Mouse (Mus musculus): Measurements from ENCODE around the gene Actn3. TPM values are rescaled to one million over a fixed set of nuclear protein-coding genes. Genes with fewer than 3 reads are reported as not detected.

The Actn3 gene
- polyA plus RNA-seq, 1 experiment from 2014 or later, result 4.0 TPM

- DNase-seq (ENCODE audit: low spot score), result peak; percentile 26
- Histone ChIP-seq H3K4me3 (replicated peaks; ENCODE audit: low read depth, low read length) (no peak overlapping the region), H3K27ac (no peak overlapping the region), H3K27me3 (ENCODE audit: insufficient read depth, low read length) (no peaks in the 10 kb centered on the region), H3K4me1 (replicated peaks; ENCODE audit: insufficient read depth, low read length) (0 out of 2 replicates have a peak, but pooled peaks cover 2% of the 10 kb centered on the region), H3K9me3 (replicated peaks; ENCODE audit: low read length) (no peaks in the 10 kb centered on the region), H3K9ac (ENCODE audit: low read depth, low read length) (no peak overlapping the region), H3K36me3 (ENCODE audit: insufficient read depth, low read length) (peaks cover 16% of the 10 kb centered on the region; the same call in 1 of the 2 replicates), H3K4me2 (ENCODE audit: low read length) (no peak overlapping the region)
- no peak for ATAC-seq (replicated peaks; ENCODE audit: low FRiP score, low read depth)
- WGBS, result 87% methylated on average over 4 of the region's 4 CpGs
- TF ChIP-seq CTCF (IDR thresholded peaks at IDR 0.05; ENCODE audit: low read depth), result peak; percentile 69
Measured at GRCm38 (mm10) chr19:4908107-4908506, 30.4 kb upstream of the Actn3 start.

DNA sequence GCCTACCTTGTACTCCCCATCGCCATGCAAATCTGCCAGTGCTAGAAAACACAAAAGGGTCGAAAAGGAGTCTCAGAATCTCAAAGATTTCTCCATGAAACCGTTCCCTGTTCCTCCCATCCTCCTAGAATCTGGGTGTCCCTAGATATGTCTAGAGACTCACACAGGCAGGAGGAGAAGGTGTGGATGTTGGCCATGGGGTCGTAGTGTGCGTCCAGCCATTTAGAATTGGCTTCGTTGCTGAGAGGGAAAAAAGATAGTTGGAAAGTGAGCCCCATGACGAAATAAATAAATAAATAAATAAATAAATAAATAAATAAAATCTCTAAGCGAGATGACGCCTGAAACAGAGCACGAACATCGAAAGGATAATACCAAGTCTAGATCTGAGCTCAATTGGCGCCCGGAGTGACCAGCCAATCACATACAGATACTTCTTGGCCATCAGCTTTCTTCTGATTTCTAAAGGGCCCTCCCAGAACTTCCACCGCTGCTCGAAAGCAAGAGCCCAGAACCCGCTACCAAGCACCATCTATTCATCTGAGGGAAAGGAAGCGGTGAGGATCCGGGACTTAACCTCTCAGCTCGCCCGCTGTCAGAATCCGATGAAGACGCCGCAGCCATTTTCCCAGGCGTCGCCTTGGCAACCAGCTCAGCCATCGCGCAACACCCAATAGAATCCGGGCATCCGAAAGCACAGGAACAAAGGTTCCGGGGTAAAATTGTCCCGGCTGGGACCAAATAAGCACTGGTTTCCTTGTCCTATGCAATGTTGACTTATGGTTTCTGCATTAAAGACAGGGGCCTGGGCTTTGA is 28.5 kb upstream of the Actn3 start, which contains the start of gene Bbs1:
Gene Bbs1, minus strand, starts transcription at position 650 of the 816 bp plus-strand sequence.
- peak within 1 kb of the TSS; percentile 63 for H3K9ac ChIP-seq (ENCODE audit: low read depth, low read length)

GRCm38 (mm10) chr19:4899888-4900287 is 22.2 kb upstream of the Actn3 start:
- no peak for DNase-seq (ENCODE audit: low spot score)
- no peak for TF ChIP-seq CTCF (IDR thresholded peaks at IDR 0.05; ENCODE audit: low read depth)
- 0 out of 2 replicates have a peak, but pooled peaks cover 4% of the 10 kb centered on the region for H3K36me3 ChIP-seq (ENCODE audit: insufficient read depth, low read length)
- H3K27me3 ChIP-seq (ENCODE audit: insufficient read depth, low read length), result no peaks in the 10 kb centered on the region
- no peak overlapping the region for H3K4me2 ChIP-seq (ENCODE audit: low read length)
- 69% methylated on average over 3 of the region's 3 CpGs for WGBS
- H3K4me3 ChIP-seq (replicated peaks; ENCODE audit: low read depth, low read length), result no peak overlapping the region
- ATAC-seq (replicated peaks; ENCODE audit: low FRiP score, low read depth), result no peak
- H3K4me1 ChIP-seq (replicated peaks; ENCODE audit: insufficient read depth, low read length), result no peaks in the 10 kb centered on the region
- H3K9me3 ChIP-seq (replicated peaks; ENCODE audit: low read length), result no peaks in the 10 kb centered on the region
- H3K27ac ChIP-seq, result no peak overlapping the region
- H3K9ac ChIP-seq (ENCODE audit: low read depth, low read length), result no peak overlapping the region

More for the DNA sequence above, 28.5 kb upstream of the Actn3 start, which contains the start of gene Bbs1:
- Histone ChIP-seq H3K27ac (no peak within 1 kb of the TSS), H3K4me2 (ENCODE audit: low read length) (peak within 1 kb of the TSS; percentile 65), H3K4me3 (replicated peaks; ENCODE audit: low read depth, low read length) (peak within 1 kb of the TSS; percentile 71), H3K4me1 (replicated peaks; ENCODE audit: insufficient read depth, low read length) (0 out of 2 replicates have a peak, but pooled peaks cover 2% of the 10 kb centered on the region), H3K36me3 (ENCODE audit: insufficient read depth, low read length) (peaks cover 16% of the 10 kb centered on the region; the same call in 1 of the 2 replicates), H3K27me3 (ENCODE audit: insufficient read depth, low read length) (no peaks in the 10 kb centered on the region), H3K9me3 (replicated peaks; ENCODE audit: low read length) (no peaks in the 10 kb centered on the region)
- 7% methylated on average over 31 of the region's 31 CpGs for WGBS
- ATAC-seq (replicated peaks; ENCODE audit: low FRiP score, low read depth) (peak; percentile 46; the same call in 1 of the 2 replicates), DNase-seq (ENCODE audit: low spot score) (peak; percentile 86)
- TF ChIP-seq CTCF (IDR thresholded peaks at IDR 0.05; ENCODE audit: low read depth), result no peak

DNA sequence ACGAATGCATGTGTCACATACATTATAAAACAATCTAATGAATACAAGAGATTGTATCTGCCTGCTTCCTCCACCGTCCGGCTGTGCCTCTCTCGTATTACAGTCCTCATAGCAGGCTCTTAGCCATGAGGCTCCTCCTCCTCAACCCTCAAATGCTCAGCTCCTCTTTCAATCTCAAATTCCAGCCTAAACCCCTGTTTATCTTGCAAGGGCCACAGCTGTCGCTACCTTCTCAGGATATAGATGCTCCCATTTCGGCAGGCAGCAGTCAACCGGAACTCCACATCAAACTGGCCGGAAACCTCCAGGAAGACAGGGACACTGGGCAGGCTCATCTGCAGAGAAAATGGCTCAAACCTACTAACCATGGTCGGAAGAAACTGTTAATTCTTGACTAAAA is 21.3 kb upstream of the Actn3 start:
- H3K4me2 ChIP-seq (ENCODE audit: low read length), result no peak overlapping the region
- H3K4me1 ChIP-seq (replicated peaks; ENCODE audit: insufficient read depth, low read length), result no peaks in the 10 kb centered on the region
- H3K27ac ChIP-seq, result no peak overlapping the region
- H3K27me3 ChIP-seq (ENCODE audit: insufficient read depth, low read length), result no peaks in the 10 kb centered on the region
- WGBS, result 24% methylated on average over 9 of the region's 9 CpGs
- 0 out of 2 replicates have a peak, but pooled peaks cover 4% of the 10 kb centered on the region for H3K36me3 ChIP-seq (ENCODE audit: insufficient read depth, low read length)
- H3K9ac ChIP-seq (ENCODE audit: low read depth, low read length), result no peak overlapping the region
- H3K4me3 ChIP-seq (replicated peaks; ENCODE audit: low read depth, low read length), result no peak overlapping the region
- no peak for ATAC-seq (replicated peaks; ENCODE audit: low FRiP score, low read depth)
- H3K9me3 ChIP-seq (replicated peaks; ENCODE audit: low read length), result no peaks in the 10 kb centered on the region
- TF ChIP-seq CTCF (IDR thresholded peaks at IDR 0.05; ENCODE audit: low read depth), result no peak
- peak; percentile 51 for DNase-seq (ENCODE audit: low spot score)

DNA sequence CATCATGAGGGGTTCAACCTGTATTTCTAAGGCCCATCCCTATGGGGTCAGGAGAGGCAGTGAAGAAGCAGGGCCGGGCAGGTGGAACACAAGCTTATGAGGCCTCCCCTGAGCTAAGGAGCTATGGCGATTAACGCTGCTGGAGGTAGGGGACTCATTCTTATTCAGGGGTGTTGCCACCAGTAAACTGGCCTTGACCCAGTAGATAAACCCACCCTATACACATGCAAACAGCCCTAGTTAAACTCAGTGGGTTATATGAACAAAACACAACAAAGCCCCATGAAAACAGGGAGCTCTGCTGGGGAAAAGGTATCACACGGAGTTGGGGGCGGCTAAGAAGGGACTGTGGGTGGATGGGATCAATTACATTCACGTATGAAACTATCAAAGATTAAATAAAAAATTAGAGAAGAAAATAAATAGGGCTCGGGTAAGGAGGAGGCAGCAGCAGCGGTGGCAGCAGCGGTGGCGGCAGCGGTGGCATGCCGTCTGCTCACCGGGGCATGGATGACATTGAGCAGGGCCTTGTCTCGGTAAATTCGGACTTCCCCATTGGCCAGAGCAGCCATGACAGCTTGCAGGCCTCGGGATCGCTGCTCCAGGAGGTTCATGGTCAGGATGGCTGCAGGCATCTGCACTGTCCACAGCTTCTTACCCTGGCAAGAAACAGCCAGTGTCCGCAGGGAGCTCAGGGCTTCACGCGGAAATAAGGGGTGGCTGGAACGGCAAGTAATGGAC is 19.2 kb upstream of the Actn3 start:
- no peaks in the 10 kb centered on the region for H3K9me3 ChIP-seq (replicated peaks; ENCODE audit: low read length)
- no peak for DNase-seq (ENCODE audit: low spot score)
- H3K27me3 ChIP-seq (ENCODE audit: insufficient read depth, low read length), result no peaks in the 10 kb centered on the region
- no peak for TF ChIP-seq CTCF (IDR thresholded peaks at IDR 0.05; ENCODE audit: low read depth)
- H3K36me3 ChIP-seq (ENCODE audit: insufficient read depth, low read length), result 0 out of 2 replicates have a peak, but pooled peaks cover 4% of the 10 kb centered on the region
- no peak overlapping the region for H3K4me3 ChIP-seq (replicated peaks; ENCODE audit: low read depth, low read length)
- H3K27ac ChIP-seq, result 0 out of 2 replicates have a peak overlapping the region, but pooled peaks have one; percentile 5
- ATAC-seq (replicated peaks; ENCODE audit: low FRiP score, low read depth), result no peak
- 0 out of 2 replicates have a peak overlapping the region, but pooled peaks have one; percentile 31 for H3K9ac ChIP-seq (ENCODE audit: low read depth, low read length)
- 31% methylated on average over 21 of the region's 21 CpGs for WGBS
- H3K4me2 ChIP-seq (ENCODE audit: low read length), result peak overlapping the region; percentile 34
- no peaks in the 10 kb centered on the region for H3K4me1 ChIP-seq (replicated peaks; ENCODE audit: insufficient read depth, low read length)

DNA sequence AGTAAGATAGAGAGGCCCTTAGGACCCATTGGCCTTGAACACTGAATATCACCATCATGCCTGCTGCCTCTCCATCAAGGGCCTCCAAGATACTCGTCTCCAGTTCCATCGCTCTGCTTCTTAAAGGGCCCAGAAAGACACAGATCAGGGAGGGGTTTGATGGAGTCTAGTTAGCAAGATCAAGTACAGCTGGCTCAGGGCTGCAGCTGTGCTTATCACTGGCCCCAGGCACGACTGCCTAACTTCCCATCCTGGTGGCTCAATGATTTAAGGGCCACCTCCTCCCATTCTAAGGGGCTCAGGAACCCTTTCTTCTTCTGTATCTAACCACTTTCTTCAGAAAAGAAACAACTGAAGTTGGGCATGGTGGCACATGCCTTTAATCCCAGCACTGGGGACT is 14.1 kb upstream of the Actn3 start:
- DNase-seq (ENCODE audit: low spot score) (no peak), ATAC-seq (replicated peaks; ENCODE audit: low FRiP score, low read depth) (no peak)
- H3K36me3 ChIP-seq (ENCODE audit: insufficient read depth, low read length), result no peaks in the 10 kb centered on the region
- H3K27me3 ChIP-seq (ENCODE audit: insufficient read depth, low read length), result no peaks in the 10 kb centered on the region
- H3K4me1 ChIP-seq (replicated peaks; ENCODE audit: insufficient read depth, low read length), result no peaks in the 10 kb centered on the region
- no peak overlapping the region for H3K4me2 ChIP-seq (ENCODE audit: low read length)
- no peaks in the 10 kb centered on the region for H3K9me3 ChIP-seq (replicated peaks; ENCODE audit: low read length)
- H3K27ac ChIP-seq, result no peak overlapping the region
- no peak overlapping the region for H3K4me3 ChIP-seq (replicated peaks; ENCODE audit: low read depth, low read length)
- no peak for TF ChIP-seq CTCF (IDR thresholded peaks at IDR 0.05; ENCODE audit: low read depth)
- 65% methylated on average over 3 of the region's 3 CpGs for WGBS
- H3K9ac ChIP-seq (ENCODE audit: low read depth, low read length), result no peak overlapping the region

All from kidney, postnatal 0 days (tissue).